Comparison of ENCODE assay signal across 17 mouse cellular contexts in genomic region chr6:114400841-114401240, GRCm38 (mm10). TPM values are rescaled to one million over a fixed set of nuclear protein-coding genes. Genes with fewer than 3 reads are reported as not detected.
"Had no signal": no experiment of that assay in that cellular context is flagged by ENCODE, and none has a peak within 500 bp of the region (broad histone marks: within the 10 kb centered on the region; RNA-seq: fewer than 3 reads in every experiment).

No protein-coding gene starts in this region.

- H3K36me3 ChIP-seq: liver, embryonic 15.5 days; lung, embryonic 15.5 days; midbrain, embryonic 12.5 days; neural tube, embryonic 12.5 days; stomach, embryonic 15.5 days had no signal

- ATAC-seq: midbrain, embryonic 16.5 days had no signal

- DNase-seq: liver, postnatal 0 days; lung, adult 2 months; lung, postnatal 14 days; right cerebral cortex, postnatal 14 days; thymus, adult 18-20 months; thymus, postnatal 14 days; thymus, postnatal 36 days had no signal

- H3K9me3 ChIP-seq: liver, embryonic 15.5 days; megakaryocyte, embryonic 14.5 days; midbrain, embryonic 12.5 days; neural tube, embryonic 12.5 days; stomach, embryonic 15.5 days had no signal

- H3K27ac ChIP-seq: liver, embryonic 15.5 days; lung, embryonic 15.5 days; macrophage; midbrain, embryonic 12.5 days; neural tube, embryonic 12.5 days; stomach, embryonic 15.5 days; stomach, postnatal 0 days had no signal

- H3K9ac ChIP-seq: liver, embryonic 15.5 days; liver, postnatal 0 days; lung, embryonic 15.5 days; midbrain, embryonic 12.5 days; neural tube, embryonic 12.5 days; stomach, embryonic 15.5 days had no signal

- H3K4me2 ChIP-seq: liver, embryonic 15.5 days; lung, embryonic 15.5 days; midbrain, embryonic 12.5 days; neural tube, embryonic 12.5 days; stomach, embryonic 15.5 days had no signal

- H3K4me3 ChIP-seq: liver, embryonic 15.5 days; lung, embryonic 15.5 days; megakaryocyte, embryonic 14.5 days; midbrain, embryonic 12.5 days; neural tube, embryonic 12.5 days; stomach, embryonic 15.5 days had no signal

RNA-seq across cellular contexts. Expression of gene Hrh1, which starts 3.1 kb away (rescaled TPM):
- total RNA-seq: megakaryocyte progenitor cell, adult 5-6 weeks had no signal
- polyA plus RNA-seq: liver, postnatal 0 days had no signal
